Mouse (Mus musculus) neural tube, embryonic 13.5 days (tissue): ENCODE data around the gene Efcab11. TPM values are rescaled to one million over a fixed set of nuclear protein-coding genes. Genes with fewer than 3 reads are reported as not detected.
A peak's percentile ranks its signal among the peaks of the same experiment; 100 is the strongest.

ENCODE experiments used
- ATAC-seq: fragments of 200-750 bp; cut with Nextera tagmentation; 2 replicates; pipeline ENCODE4 v1.8.0; 2017; ENCODE audit warnings: low read depth, mild to moderate bottlenecking, moderate TSS enrichment, moderate library complexity
- H3K27ac ChIP-seq: fragments of 300-500 bp; sonication (generic); replicated peaks from 2 replicates; pipeline ENCODE4 v1.5.1; 2015; ENCODE audit warnings: moderate library complexity, mild to moderate bottlenecking, inconsistent platforms
- H3K27me3 ChIP-seq: fragments of 300-500 bp; sonication (generic); 2 replicates; pipeline ENCODE4 v1.6.1; 2015; ENCODE audit warnings: mild to moderate bottlenecking, inconsistent platforms
- H3K36me3 ChIP-seq: fragments of 300-500 bp; sonication (generic); 2 replicates; pipeline ENCODE4 v1.6.1; 2015; ENCODE audit warnings: mild to moderate bottlenecking, inconsistent platforms
- H3K4me1 ChIP-seq: fragments of 300-500 bp; sonication (generic); replicated peaks from 2 replicates; pipeline ENCODE4 v1.6.1; 2015; ENCODE audit warnings: inconsistent platforms
- H3K4me2 ChIP-seq: fragments of 300-500 bp; sonication (generic); 2 replicates; pipeline ENCODE4 v1.6.1; 2015; ENCODE audit warnings: inconsistent platforms, mild to moderate bottlenecking, moderate library complexity
- H3K4me3 ChIP-seq: fragments of 300-500 bp; sonication (generic); 2 replicates; pipeline ENCODE4 v1.5.1; 2015; ENCODE audit warnings: mild to moderate bottlenecking, inconsistent platforms
- H3K9ac ChIP-seq: fragments of 300-500 bp; sonication (generic); 2 replicates; pipeline ENCODE4 v1.6.1; 2015; ENCODE audit warnings: moderate library complexity, mild to moderate bottlenecking, inconsistent platforms
- H3K9me3 ChIP-seq: fragments of 300-500 bp; sonication (generic); 2 replicates; pipeline ENCODE4 v1.6.1; 2016; ENCODE audit warnings: inconsistent platforms
- WGBS: fragments of 180-500 bp; shearing (Covaris S2); methylation state at CpG from one replicate; pipeline ENCODE4 v1.1.7; 2015; 5-methylcytosine and 5-hydroxymethylcytosine counted together
- polyA plus RNA-seq: library from polyadenylated mRNA; unstranded; fragments of >200 nt; fragmentation: Nextera tagmentation; extraction: Ambion mirVana; gene quantifications from 2 replicates; pipeline ENCODE4 v1.2.1, GENCODE M21; 2015

The Efcab11 gene
- polyA plus RNA-seq = 4.2 and 4.7 TPM in 2 replicates

- Histone ChIP-seq H3K4me2 (peak within 1 kb of the TSS; percentile 92), H3K9ac (peak within 1 kb of the TSS; percentile 93), H3K4me3 (peak within 1 kb of the TSS; percentile 91), H3K27ac (peak within 1 kb of the TSS; percentile 89), H3K9me3 (no peaks in the 10 kb centered on the region), H3K36me3 (no peaks in the 10 kb centered on the region), H3K4me1 (peaks cover 23% of the 10 kb centered on the region), H3K27me3 (no peaks in the 10 kb centered on the region)
- peak; percentile 86 for ATAC-seq
- WGBS = under 1% methylated on average over 72 of the region's 73 CpGs
These were observed at the start of gene Efcab11, which contains the start of gene Tdp1 for GRCm38 (mm10) chr12:99884269-99885261. Efcab11 (minus strand) TSS chr12:99884439. Tdp1 (plus strand) TSS chr12:99884517.

GRCm38 (mm10) chr12:99933630-99934029 lies 49.4 kb upstream of the Efcab11 start:
- ATAC-seq = no peak
- Histone ChIP-seq H3K27ac (no peak overlapping the region), H3K36me3 (peaks cover 59% of the 10 kb centered on the region), H3K27me3 (no peaks in the 10 kb centered on the region), H3K4me1 (no peaks in the 10 kb centered on the region), H3K4me2 (no peak overlapping the region), H3K4me3 (no peak overlapping the region), H3K9me3 (no peaks in the 10 kb centered on the region), H3K9ac (no peak overlapping the region)
- 89% methylated on average over 3 of the region's 3 CpGs for WGBS

- H3K4me2 ChIP-seq = no peak overlapping the region
- H3K4me1 ChIP-seq = no peaks in the 10 kb centered on the region
- H3K36me3 ChIP-seq = peaks cover 64% of the 10 kb centered on the region
- no peaks in the 10 kb centered on the region for H3K9me3 ChIP-seq
- no peak overlapping the region for H3K4me3 ChIP-seq
- 92% methylated on average over 4 of the region's 4 CpGs for WGBS
- H3K9ac ChIP-seq = no peak overlapping the region
- no peaks in the 10 kb centered on the region for H3K27me3 ChIP-seq
- ATAC-seq = no peak
- H3K27ac ChIP-seq = no peak overlapping the region
These were observed 48.0 kb upstream of the Efcab11 start for GRCm38 (mm10) chr12:99932245-99932644.

GRCm38 (mm10) chr12:99929160-99929559 lies 44.9 kb upstream of the Efcab11 start:
- no peak overlapping the region for H3K4me3 ChIP-seq
- H3K9me3 ChIP-seq = no peaks in the 10 kb centered on the region
- WGBS = 76% methylated on average over 1 of the region's 1 CpGs
- H3K27me3 ChIP-seq = no peaks in the 10 kb centered on the region
- no peak for ATAC-seq
- H3K4me2 ChIP-seq = no peak overlapping the region
- peaks cover 67% of the 10 kb centered on the region for H3K36me3 ChIP-seq
- no peak overlapping the region for H3K9ac ChIP-seq
- no peak overlapping the region for H3K27ac ChIP-seq
- no peaks in the 10 kb centered on the region for H3K4me1 ChIP-seq

GRCm38 (mm10) chr12:99928311-99928710 lies 44.1 kb upstream of the Efcab11 start:
- Histone ChIP-seq H3K9ac (no peak overlapping the region), H3K4me2 (no peak overlapping the region), H3K27me3 (no peaks in the 10 kb centered on the region), H3K9me3 (no peaks in the 10 kb centered on the region), H3K36me3 (peaks cover 60% of the 10 kb centered on the region), H3K4me3 (no peak overlapping the region), H3K4me1 (peaks cover 8% of the 10 kb centered on the region), H3K27ac (no peak overlapping the region)
- WGBS = 94% methylated on average over 7 of the region's 7 CpGs
- ATAC-seq = no peak

GRCm38 (mm10) chr12:99923703-99924102 lies 39.5 kb upstream of the Efcab11 start:
- 47% methylated on average over 5 of the region's 5 CpGs for WGBS
- Histone ChIP-seq H3K4me1 (peaks cover 15% of the 10 kb centered on the region), H3K9ac (no peak overlapping the region), H3K9me3 (no peaks in the 10 kb centered on the region), H3K27ac (peak overlapping the region; percentile 81; the same call in 1 of the 2 replicates), H3K4me2 (no peak overlapping the region), H3K36me3 (peaks cover 53% of the 10 kb centered on the region), H3K4me3 (no peak overlapping the region), H3K27me3 (no peaks in the 10 kb centered on the region)
- ATAC-seq = peak; percentile 36; the same call in 1 of the 2 replicates

- Histone ChIP-seq H3K4me3 (no peak overlapping the region), H3K36me3 (peaks cover 57% of the 10 kb centered on the region), H3K9ac (no peak overlapping the region; the same call in 1 of the 2 replicates), H3K4me2 (no peak overlapping the region), H3K27ac (peak overlapping the region; percentile 81), H3K4me1 (peaks cover 15% of the 10 kb centered on the region), H3K27me3 (no peaks in the 10 kb centered on the region), H3K9me3 (no peaks in the 10 kb centered on the region)
- WGBS = 23% methylated on average over 5 of the region's 5 CpGs
- ATAC-seq = peak; percentile 92
These were observed 38.9 kb upstream of the Efcab11 start for GRCm38 (mm10) chr12:99923131-99923606.

GRCm38 (mm10) chr12:99921045-99921444 lies 36.8 kb upstream of the Efcab11 start:
- ATAC-seq = no peak
- no peak overlapping the region for H3K4me2 ChIP-seq
- H3K27ac ChIP-seq = no peak overlapping the region
- no peaks in the 10 kb centered on the region for H3K27me3 ChIP-seq
- WGBS = 69% methylated on average over 3 of the region's 3 CpGs
- H3K9ac ChIP-seq = no peak overlapping the region
- peaks cover 15% of the 10 kb centered on the region for H3K4me1 ChIP-seq
- H3K4me3 ChIP-seq = no peak overlapping the region
- peaks cover 53% of the 10 kb centered on the region for H3K36me3 ChIP-seq
- H3K9me3 ChIP-seq = no peaks in the 10 kb centered on the region

GRCm38 (mm10) chr12:99919636-99920035 lies 35.4 kb upstream of the Efcab11 start:
- Histone ChIP-seq H3K4me2 (no peak overlapping the region), H3K27me3 (no peaks in the 10 kb centered on the region), H3K36me3 (peaks cover 50% of the 10 kb centered on the region), H3K4me3 (no peak overlapping the region), H3K9me3 (no peaks in the 10 kb centered on the region), H3K9ac (no peak overlapping the region), H3K4me1 (peaks cover 15% of the 10 kb centered on the region), H3K27ac (no peak overlapping the region)
- WGBS = 93% methylated on average over 3 of the region's 3 CpGs
- no peak for ATAC-seq

GRCm38 (mm10) chr12:99917800-99918427 lies 33.7 kb upstream of the Efcab11 start:
- Histone ChIP-seq H3K9me3 (no peaks in the 10 kb centered on the region), H3K4me3 (no peak overlapping the region), H3K4me1 (peaks cover 4% of the 10 kb centered on the region), H3K9ac (no peak overlapping the region), H3K36me3 (peaks cover 63% of the 10 kb centered on the region), H3K27ac (no peak overlapping the region), H3K27me3 (no peaks in the 10 kb centered on the region), H3K4me2 (no peak overlapping the region)
- 77% methylated on average over 15 of the region's 15 CpGs for WGBS
- ATAC-seq = no peak

- ATAC-seq = no peak
- 88% methylated on average over 12 of the region's 12 CpGs for WGBS
These were observed 27.2 kb upstream of the Efcab11 start for GRCm38 (mm10) chr12:99911466-99911865.

GRCm38 (mm10) chr12:99904537-99904936 lies 20.3 kb upstream of the Efcab11 start:
- Histone ChIP-seq H3K36me3 (peaks cover 70% of the 10 kb centered on the region), H3K27me3 (no peaks in the 10 kb centered on the region), H3K27ac (no peak overlapping the region), H3K4me2 (no peak overlapping the region), H3K4me1 (peaks cover 7% of the 10 kb centered on the region), H3K9me3 (no peaks in the 10 kb centered on the region), H3K4me3 (no peak overlapping the region), H3K9ac (no peak overlapping the region)
- no peak for ATAC-seq
- 87% methylated on average over 5 of the region's 5 CpGs for WGBS

More at GRCm38 (mm10) chr12:99911466-99911865, 27.2 kb upstream of the Efcab11 start:
- Histone ChIP-seq H3K27me3 (no peaks in the 10 kb centered on the region), H3K27ac (no peak overlapping the region), H3K4me2 (no peak overlapping the region), H3K36me3 (peaks cover 76% of the 10 kb centered on the region), H3K9me3 (no peaks in the 10 kb centered on the region), H3K4me3 (no peak overlapping the region), H3K9ac (no peak overlapping the region), H3K4me1 (no peaks in the 10 kb centered on the region)
